Mouse (Mus musculus) bone marrow macrophage, adult 2 months (primary cell): Measurements from ENCODE around the gene Gm4869.

ENCODE experiments used
- CTCF ChIP-seq: IDR thresholded peaks from 2 replicates; pipeline ENCODE4 v1.5.1; 2012; ENCODE audit warnings: low read depth, mild to moderate bottlenecking, low read length, moderate library complexity
- POLR2A ChIP-seq: IDR thresholded peaks from 2 replicates; pipeline ENCODE4 v1.6.1; 2012; ENCODE audit warnings: mild to moderate bottlenecking, low read depth, low read length, borderline replicate concordance

DNA sequence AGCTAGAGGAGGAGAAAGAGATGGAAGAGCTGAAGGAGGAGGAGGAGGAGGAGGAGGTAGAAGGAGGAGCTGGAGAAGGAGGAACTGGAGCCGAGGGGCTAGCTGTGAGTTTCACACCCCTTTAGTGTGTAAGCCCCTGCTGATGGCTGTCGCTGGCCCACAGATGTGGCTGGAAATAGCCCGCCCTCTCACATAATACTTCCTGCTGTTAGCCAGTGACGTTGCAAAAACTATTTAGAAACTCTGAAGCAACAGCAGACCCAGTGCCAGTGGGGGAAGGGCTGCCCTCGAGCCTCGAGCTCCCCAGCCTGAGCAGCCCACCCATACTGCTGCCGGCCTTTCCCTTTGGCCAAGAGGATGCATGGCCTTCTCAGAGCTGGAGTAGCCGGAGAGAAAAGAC lies 63.2 kb downstream of the Gm4869 start:
- TF ChIP-seq CTCF, result no peak
- no peak for TF ChIP-seq POLR2A
